14 mouse cellular contexts compared by ENCODE assay signal in the genomic region with DNA sequence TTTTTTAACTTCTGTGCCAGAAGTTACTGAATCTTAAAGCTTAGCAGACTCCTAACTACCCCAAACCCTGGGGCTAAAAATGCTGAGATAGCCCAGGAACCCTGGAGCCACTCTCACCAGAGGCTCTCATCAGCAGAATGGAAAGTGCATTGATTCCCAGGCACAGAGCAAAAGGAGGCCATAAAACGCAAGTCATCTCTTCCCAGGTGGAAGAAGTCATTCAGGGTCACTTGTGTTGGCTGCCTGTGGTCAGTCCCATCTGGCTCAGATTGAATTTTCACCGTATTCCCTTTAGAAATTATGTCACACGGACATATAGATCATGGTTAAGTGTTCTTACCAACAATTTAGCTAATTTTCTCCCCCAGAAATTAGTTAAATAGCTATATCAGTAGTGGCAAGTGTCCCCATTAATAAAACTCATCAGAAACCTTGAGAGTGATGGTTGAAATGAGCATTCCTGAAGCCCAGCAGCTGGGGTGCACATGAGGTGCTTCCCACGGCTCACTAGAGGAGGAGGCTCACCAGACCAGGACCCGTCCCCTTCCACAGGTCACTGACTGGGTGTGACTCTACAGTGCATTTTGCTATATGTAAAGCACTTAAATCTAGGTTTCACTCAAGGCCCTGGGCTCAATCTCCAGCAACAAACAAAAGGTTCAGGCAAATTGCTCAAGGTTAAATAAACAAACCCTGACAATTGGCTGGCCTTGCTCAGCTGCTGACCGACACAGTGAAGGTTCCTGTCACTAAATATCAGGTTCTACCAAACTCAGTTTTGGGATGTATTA. TPM values are rescaled to one million over a fixed set of nuclear protein-coding genes. Genes with fewer than 3 reads are reported as not detected.
DNase-seq lines count a peak whose midpoint lies in the region; ATAC-seq lines count a peak whose summit lies in the region.
"Had no signal": no experiment of that assay in that cellular context is flagged by ENCODE, and none has a peak within 500 bp of the region (broad histone marks: within the 10 kb centered on the region; RNA-seq: fewer than 3 reads in every experiment).

No protein-coding gene starts in this region.

- H3K4me1 ChIP-seq in heart, embryonic 14.5 days (ENCODE audit: control insufficient read depth in 2 of 2, insufficient read depth in 2 of 2, low read length in 2 of 2): peaks cover 46 to 80% of the 10 kb centered on the region in 2 experiments

- peaks cover 17% of the 10 kb centered on the region; the same call in 1 of the 2 replicates for H3K36me3 ChIP-seq in heart, embryonic 14.5 days (ENCODE audit: control insufficient read depth, insufficient read depth, low read length)
- H3K36me3 ChIP-seq: neural tube, embryonic 12.5 days had no signal

- 60% methylated on average over 6 of the region's 6 CpGs for WGBS in heart, embryonic 14.5 days

- DNase-seq in cerebellum, adult 9-11 months: peak; percentile 39
- no peak for DNase-seq in cerebellum, postnatal 4 days (ENCODE audit: low spot score in 2 of 2)
- DNase-seq in heart, postnatal 25 days (ENCODE audit: low spot score): no peak
- DNase-seq in lung, postnatal 36 days: peak; percentile 14
- DNase-seq in lung, postnatal 14 days: no peak
- DNase-seq in left cerebral cortex, adult 18-20 months (ENCODE audit: low spot score in 2 of 2): no peak
- DNase-seq: kidney, adult 2 months; lung, embryonic 14.5 days; right cerebral cortex, postnatal 25 days; thymus, adult 2 months had no signal

- peak overlapping the region; percentile 42 to 92; a peak in 3 of 4 replicates for H3K27ac ChIP-seq in heart, embryonic 14.5 days (replicated peaks in 1 of 2; ENCODE audit: control insufficient read depth in 1 of 2, insufficient read depth in 1 of 2, low read depth in 2 of 2, low read length in 2 of 2)
- H3K27ac ChIP-seq: hindbrain, postnatal 0 days; neural tube, embryonic 12.5 days had no signal

- intact Hi-C loops in heart, postnatal 25 days (cut with DNase I): loop anchor here (5.0 kb wide), 1 partner anchor 319 kb away; no protein-coding TSS in a partner anchor

- H3K9ac ChIP-seq in heart, embryonic 14.5 days (ENCODE audit: low read length): no peak overlapping the region
- H3K9ac ChIP-seq: lung, embryonic 14.5 days; neural tube, embryonic 12.5 days had no signal

- H3K4me3 ChIP-seq in heart, embryonic 14.5 days (ENCODE audit: control insufficient read depth in 1 of 2, insufficient read depth in 1 of 2, low read depth in 1 of 2, low read length in 2 of 2): no peak overlapping the region
- H3K4me3 ChIP-seq: neural tube, embryonic 12.5 days had no signal

- H3K4me2 ChIP-seq in heart, embryonic 14.5 days (ENCODE audit: low read length): no peak overlapping the region
- H3K4me2 ChIP-seq: lung, embryonic 14.5 days; neural tube, embryonic 12.5 days had no signal

- H3K27me3 ChIP-seq in heart, embryonic 14.5 days (ENCODE audit: control insufficient read depth, insufficient read depth, low read length): no peaks in the 10 kb centered on the region
- H3K27me3 ChIP-seq: neural tube, embryonic 12.5 days had no signal

- H3K9me3 ChIP-seq in heart, embryonic 14.5 days (ENCODE audit: control insufficient read depth, low read length): no peaks in the 10 kb centered on the region
- H3K9me3 ChIP-seq: neural tube, embryonic 12.5 days had no signal

- no peak for ATAC-seq in heart, embryonic 14.5 days (ENCODE audit: insufficient number of reproducible peaks, insufficient read depth, low FRiP score, low read depth)
- ATAC-seq: hindbrain, postnatal 0 days had no signal

RNA-seq across cellular contexts. Expression of a gene that starts 53.3 kb away (rescaled TPM):
- polyA plus RNA-seq in heart, embryonic 14.5 days (2014; fragmentation: Nextera tagmentation; extraction: Ambion mirVana): 17.8 and 18.0 TPM in 2 replicates
- 10 to 100 TPM; 43.7 to 44.8 TPM for total RNA-seq in heart, postnatal 25 days (2021)
- 10 to 100 TPM; 42.4 to 43.1 TPM for total RNA-seq in left cerebral cortex, adult 18-20 months (2021)
- total RNA-seq: MEL had no signal

Comparison
In these comparisons a context has a peak if more than half of its experiments do, and no peak if none do; other contexts are left out.
1. DNase-seq: peak in cerebellum, adult 9-11 months (single experiment) and lung, postnatal 36 days (single experiment); none in cerebellum, postnatal 4 days (0 of 2), heart, postnatal 25 days (single experiment), lung, postnatal 14 days (single experiment) and left cerebral cortex, adult 18-20 months (0 of 2).